In the genomic region with DNA sequence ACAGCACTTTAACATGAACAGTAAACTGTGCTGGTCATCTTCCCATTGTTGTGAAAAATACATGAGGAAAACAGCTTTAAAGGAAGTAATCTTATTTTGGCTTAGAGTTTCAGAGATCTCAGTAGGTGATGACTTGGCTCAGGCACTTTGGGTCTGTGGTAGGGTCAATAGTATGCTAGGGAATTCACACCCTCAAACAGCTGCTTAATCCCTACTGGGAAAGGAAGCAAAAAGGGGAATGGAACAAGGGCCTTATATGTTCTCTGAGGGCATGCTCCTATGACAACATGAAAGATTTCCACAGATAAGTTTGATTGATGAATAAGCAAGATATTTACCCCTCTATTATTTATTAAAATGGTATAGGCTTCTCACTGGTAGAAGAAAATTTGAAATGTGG, we compare ENCODE assay signal across 36 mouse cellular contexts.
"Had no signal": no experiment of that assay in that cellular context is flagged by ENCODE, and none has a peak within 500 bp of the region (broad histone marks: within the 10 kb centered on the region; RNA-seq: fewer than 3 reads in every experiment).

No protein-coding gene starts in this region.

- H3K36me3 ChIP-seq: heart, embryonic 10.5 days; hindbrain, embryonic 13.5 days; intestine, embryonic 15.5 days had no signal

- H3K9me3 ChIP-seq: heart, embryonic 10.5 days; heart, embryonic 12.5 days; heart, embryonic 13.5 days; heart, embryonic 15.5 days; hindbrain, embryonic 10.5 days; hindbrain, embryonic 12.5 days; hindbrain, embryonic 13.5 days; hindbrain, embryonic 15.5 days; intestine, embryonic 15.5 days; kidney, embryonic 15.5 days had no signal

- H3K27ac ChIP-seq: heart, embryonic 10.5 days; heart, embryonic 13.5 days; heart, embryonic 15.5 days; hindbrain, embryonic 10.5 days; hindbrain, embryonic 12.5 days; hindbrain, embryonic 13.5 days; hindbrain, embryonic 14.5 days; hindbrain, embryonic 15.5 days; hindbrain, postnatal 0 days; intestine, embryonic 15.5 days; kidney, embryonic 15.5 days; kidney, postnatal 0 days; layer of hippocampus, adult 2 months; left cerebral cortex, adult 2 months had no signal

- H3K4me3 ChIP-seq: heart, embryonic 10.5 days; heart, embryonic 12.5 days; heart, embryonic 13.5 days; heart, embryonic 15.5 days; hindbrain, embryonic 10.5 days; hindbrain, embryonic 12.5 days; hindbrain, embryonic 13.5 days; hindbrain, embryonic 15.5 days; intestine, embryonic 15.5 days; kidney, embryonic 15.5 days; layer of hippocampus, adult 2 months; left cerebral cortex, adult 2 months had no signal

- DNase-seq: heart, postnatal 10 days; heart, postnatal 14 days; heart, postnatal 36 days; heart, postnatal 4 days; kidney, adult 11 months; kidney, adult 18-20 months; kidney, adult 2 months; kidney, adult 8-10 months; kidney, adult 9 months; kidney, postnatal 10 days; kidney, postnatal 14 days; kidney, postnatal 25 days; kidney, postnatal 36 days; kidney, postnatal 4 days; layer of hippocampus, adult 9-11 months; layer of hippocampus, postnatal 36 days had no signal

- H3K27me3 ChIP-seq: heart, embryonic 12.5 days; heart, embryonic 13.5 days; heart, embryonic 15.5 days; hindbrain, embryonic 12.5 days; hindbrain, embryonic 13.5 days; hindbrain, embryonic 15.5 days; intestine, embryonic 15.5 days; kidney, embryonic 15.5 days had no signal

- ATAC-seq: hindbrain, embryonic 16.5 days; hindbrain, postnatal 0 days; inflammation-experienced regulatory T-cells, adult 6 months; intestine, embryonic 15.5 days; intestine, embryonic 16.5 days; intestine, postnatal 0 days had no signal

- H3K9ac ChIP-seq: heart, embryonic 12.5 days; heart, embryonic 13.5 days; heart, embryonic 15.5 days; hindbrain, embryonic 12.5 days; hindbrain, embryonic 13.5 days; hindbrain, embryonic 14.5 days; hindbrain, embryonic 15.5 days; intestine, embryonic 15.5 days; kidney, embryonic 15.5 days had no signal

- H3K4me1 ChIP-seq: heart, embryonic 10.5 days; hindbrain, embryonic 10.5 days; hindbrain, embryonic 12.5 days; hindbrain, embryonic 13.5 days had no signal

- H3K4me2 ChIP-seq: heart, embryonic 11.5 days; heart, embryonic 12.5 days; heart, embryonic 13.5 days; heart, embryonic 15.5 days; hindbrain, embryonic 12.5 days; hindbrain, embryonic 13.5 days; hindbrain, embryonic 14.5 days; hindbrain, embryonic 15.5 days; intestine, embryonic 15.5 days; kidney, embryonic 15.5 days had no signal
